Mouse (Mus musculus) heart, adult 18-20 months (tissue): ENCODE measurements around the gene Mcu. TPM values are rescaled to one million over a fixed set of nuclear protein-coding genes. Genes with fewer than 3 reads are reported as not detected.

Source experiments
- DNase-seq, 2 experiments: peaks; one replicate each; pipeline ENCODE4 v3.0.0; 2021 to 2022; ENCODE audit warnings: mixed read lengths in 1 of 2
- total RNA-seq, 2 experiments: library from RNA; stranded (reverse); gene quantifications; 2 replicates each; pipeline ENCODE4 v1.2.3; 2021

Mcu gene
- total RNA-seq, 2 experiments from 2014 or later, result 21.3 to 22.6 TPM

GRCm38 (mm10) chr10:59570360-59570759, 46.1 kb downstream of the Mcu start:
- DNase-seq, result no peak

DNA sequence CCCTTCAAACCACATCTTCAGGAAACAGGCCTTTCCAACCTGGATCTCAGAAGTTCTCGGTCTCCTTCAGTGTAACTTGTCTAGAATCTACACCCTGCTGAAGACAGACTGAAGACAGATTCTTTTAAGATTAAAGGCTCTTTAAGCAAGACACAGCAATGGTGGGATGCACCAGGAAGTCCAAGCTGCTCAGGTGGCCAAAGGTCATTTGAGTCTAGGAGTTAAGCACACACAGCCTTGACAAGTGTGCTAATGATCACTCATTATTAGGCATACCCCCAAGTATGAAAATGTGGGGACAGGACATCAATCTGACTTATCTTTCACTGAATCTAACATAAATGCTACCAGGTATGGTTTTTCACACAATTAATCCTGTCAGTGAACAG, 47.0 kb downstream of the Mcu start:
- DNase-seq, result no peak

GRCm38 (mm10) chr10:59568665-59569480, 47.6 kb downstream of the Mcu start:
- no peak for DNase-seq

- no peak for DNase-seq
These were observed 49.5 kb downstream of the Mcu start for GRCm38 (mm10) chr10:59566968-59567367.

DNA sequence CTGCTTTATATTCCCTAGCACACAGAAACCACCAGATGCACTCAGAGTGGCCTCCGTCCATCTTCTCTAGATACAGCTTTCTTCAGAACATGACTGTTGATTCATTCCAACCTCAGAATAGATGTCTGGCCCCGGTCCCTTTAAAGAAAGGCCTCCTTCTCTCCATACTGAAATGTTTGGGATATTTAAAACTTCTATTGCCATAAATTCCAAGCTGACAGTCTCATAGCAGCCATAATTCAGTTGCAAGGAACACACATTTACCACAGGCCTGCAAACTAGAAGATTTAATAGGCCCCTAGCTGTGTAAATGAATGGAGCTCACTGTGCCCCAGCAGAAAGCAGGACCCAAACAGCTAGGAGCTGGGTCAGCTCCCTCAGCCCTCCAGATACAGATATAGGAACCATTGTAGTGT, 50.5 kb downstream of the Mcu start:
- no peak for DNase-seq

GRCm38 (mm10) chr10:59564551-59564950, 51.9 kb downstream of the Mcu start:
- no peak for DNase-seq

DNA sequence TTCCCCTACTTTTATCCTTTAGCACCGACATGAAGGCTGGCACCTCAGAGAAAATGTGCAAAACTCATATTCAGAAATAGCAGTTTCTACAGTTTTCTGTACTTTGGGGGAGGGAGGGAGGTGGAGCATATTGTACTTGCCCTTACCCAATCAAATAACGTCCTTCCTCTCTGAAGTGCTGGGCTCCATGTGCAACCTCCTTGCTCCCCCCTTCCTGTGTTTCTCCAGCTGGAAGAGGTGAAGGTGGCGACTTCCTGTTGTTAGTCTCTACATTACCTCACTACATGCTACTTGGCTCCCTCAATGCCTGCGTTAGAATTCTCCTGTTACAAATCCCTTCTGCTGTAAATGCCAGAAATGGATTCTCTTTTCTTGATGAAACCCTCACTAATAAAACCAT, 54.0 kb downstream of the Mcu start:
- no peak for DNase-seq

- DNase-seq, result no peak
These were observed 56.4 kb downstream of the Mcu start for GRCm38 (mm10) chr10:59560126-59560525.

DNA sequence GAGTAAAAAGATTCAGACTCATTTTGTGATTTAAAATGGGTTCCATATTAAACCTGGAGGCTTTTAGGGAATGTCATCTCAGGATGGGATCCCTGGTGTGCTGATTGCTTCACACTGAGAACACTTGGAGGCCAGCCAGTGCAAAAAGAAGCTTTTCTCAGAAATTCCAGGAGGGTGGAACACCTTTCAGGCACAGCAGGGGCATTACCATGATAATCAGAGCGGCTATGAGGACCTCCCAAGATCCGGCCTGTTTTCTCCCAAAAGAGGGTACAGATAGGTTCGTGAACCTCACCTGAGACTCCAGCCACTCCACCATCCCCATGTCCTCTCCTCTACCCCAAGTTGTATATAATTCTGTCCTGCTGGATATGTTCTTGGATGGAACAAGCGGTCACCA, 57.9 kb downstream of the Mcu start:
- DNase-seq, result no peak

- no peak for DNase-seq
These were observed 58.3 kb downstream of the Mcu start for GRCm38 (mm10) chr10:59558164-59558563.

GRCm38 (mm10) chr10:59556541-59556940, 60.0 kb downstream of the Mcu start:
- no peak for DNase-seq

- DNase-seq, result no peak
These were observed 62.2 kb downstream of the Mcu start for GRCm38 (mm10) chr10:59554243-59554642.

DNA sequence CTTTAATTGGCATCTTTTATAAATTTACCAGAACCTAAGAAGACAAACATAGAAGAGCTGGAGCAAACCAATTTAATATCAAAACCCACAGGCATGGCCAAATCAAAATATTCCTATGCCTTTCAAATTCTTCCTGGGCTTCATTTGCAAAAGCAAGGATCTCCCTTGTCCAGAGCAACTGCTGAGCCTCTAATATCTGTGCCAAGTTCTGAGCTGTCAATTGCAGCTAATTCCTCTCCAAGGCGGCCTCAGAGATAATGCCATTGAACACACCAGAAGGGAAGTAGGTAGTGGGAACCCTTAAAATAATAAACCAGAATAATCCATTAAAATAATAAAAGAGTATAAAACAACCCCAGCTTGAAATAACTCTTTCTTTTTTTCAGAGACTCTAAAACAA, 64.0 kb downstream of the Mcu start:
- DNase-seq, result no peak

DNA sequence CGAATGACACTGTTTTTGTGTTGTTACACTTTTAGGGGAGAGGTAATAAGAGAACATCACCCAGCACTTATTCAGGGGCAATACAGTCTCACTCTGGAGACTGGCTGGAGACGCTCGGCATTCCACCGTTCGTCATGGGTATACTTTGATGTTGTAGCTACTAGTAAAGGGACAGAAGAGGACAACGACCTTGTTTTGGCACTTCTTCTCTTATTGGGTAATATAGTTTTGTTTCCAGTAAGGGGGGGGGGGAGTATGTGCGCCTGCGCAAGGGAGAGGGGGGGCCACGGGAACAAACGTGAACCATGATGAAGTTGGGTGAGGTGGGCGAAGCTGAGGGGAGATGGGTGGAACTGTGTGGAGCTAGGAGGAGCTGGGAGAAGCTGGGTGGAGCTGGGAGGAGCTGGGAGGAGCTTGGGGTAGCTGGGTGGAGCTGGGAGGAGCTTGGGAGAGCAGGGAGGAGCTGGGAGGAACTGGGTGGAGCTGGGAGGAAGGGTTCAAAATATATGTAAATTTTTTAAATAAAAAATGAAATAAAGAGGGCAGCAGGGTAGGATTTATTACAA, 67.6 kb downstream of the Mcu start:
- DNase-seq, result no peak

DNA sequence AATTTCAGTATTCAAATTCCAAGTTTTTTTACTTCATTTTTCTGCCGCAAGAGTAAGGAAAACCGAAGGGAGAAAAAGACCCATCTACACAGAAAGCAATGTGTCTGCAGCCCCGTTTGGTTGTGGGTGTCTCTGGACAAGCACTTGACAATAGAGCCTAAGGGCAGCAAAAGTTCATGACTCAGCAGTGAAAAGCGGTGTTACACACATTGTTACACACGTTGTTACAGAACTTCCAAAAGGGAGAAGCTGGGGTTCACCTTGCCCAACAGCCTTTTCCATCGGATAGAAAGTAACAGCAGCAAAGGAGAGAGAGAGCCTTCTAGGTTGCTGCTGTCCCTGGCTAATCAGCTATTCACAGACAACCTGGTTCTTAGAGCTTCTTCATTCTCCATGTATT, 68.3 kb downstream of the Mcu start:
- no peak for DNase-seq

- DNase-seq, result no peak
These were observed 69.1 kb downstream of the Mcu start for GRCm38 (mm10) chr10:59547426-59547825.

DNA sequence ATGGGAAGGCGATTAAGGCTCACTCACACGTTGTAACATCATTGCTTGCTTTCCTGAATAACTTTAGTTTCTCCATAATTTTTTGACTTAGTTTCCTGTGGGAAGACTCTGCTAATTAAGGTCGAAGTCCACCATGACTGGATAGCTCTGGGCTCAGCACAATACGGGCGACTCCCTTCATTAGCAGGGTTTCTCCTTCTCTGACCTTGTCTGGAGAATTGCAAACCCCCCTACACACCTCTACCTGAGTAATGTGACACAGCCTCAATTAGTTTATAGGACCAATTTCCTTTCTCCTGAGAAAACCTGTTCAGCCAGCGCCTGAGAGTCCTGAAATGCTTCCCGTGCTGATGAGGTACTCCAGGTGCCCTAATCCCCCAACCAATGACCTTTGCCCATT, 71.3 kb downstream of the Mcu start:
- DNase-seq, result no peak

- DNase-seq, result peak in 1 of 2 experiments; percentile 14
These were observed 73.1 kb downstream of the Mcu start for GRCm38 (mm10) chr10:59543351-59543750.

- DNase-seq, result no peak
These were observed 75.0 kb downstream of the Mcu start for GRCm38 (mm10) chr10:59541466-59541865.

- no peak for DNase-seq
These were observed 75.9 kb downstream of the Mcu start for GRCm38 (mm10) chr10:59540596-59540995.

DNA sequence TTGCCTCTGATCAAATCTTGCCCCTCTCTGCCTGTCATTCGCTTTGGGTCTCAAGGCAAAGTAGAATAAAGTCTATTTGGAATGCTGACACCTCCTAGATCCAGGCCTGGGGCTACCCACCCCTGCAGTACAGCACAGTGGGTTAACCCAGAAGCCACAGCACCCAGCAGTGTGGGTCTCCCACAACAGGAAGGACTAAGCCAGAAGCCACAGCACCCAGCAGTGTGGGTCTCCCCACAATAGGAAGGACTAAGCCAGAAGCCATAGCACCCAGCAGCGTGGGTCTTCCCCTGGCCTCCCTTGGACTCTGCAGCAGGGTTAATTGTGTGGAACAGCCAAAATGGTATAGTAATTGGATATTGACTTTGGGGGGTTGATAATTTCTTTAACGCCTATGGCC, 76.4 kb downstream of the Mcu start:
- DNase-seq, result no peak

- peak; percentile 47 to 54 for DNase-seq
These were observed 77.0 kb downstream of the Mcu start for GRCm38 (mm10) chr10:59539533-59539875.

GRCm38 (mm10) chr10:59538767-59539532, 77.5 kb downstream of the Mcu start:
- DNase-seq, result no peak
